Comparison of ENCODE assay signal across 11 mouse cellular contexts in the genomic region with DNA sequence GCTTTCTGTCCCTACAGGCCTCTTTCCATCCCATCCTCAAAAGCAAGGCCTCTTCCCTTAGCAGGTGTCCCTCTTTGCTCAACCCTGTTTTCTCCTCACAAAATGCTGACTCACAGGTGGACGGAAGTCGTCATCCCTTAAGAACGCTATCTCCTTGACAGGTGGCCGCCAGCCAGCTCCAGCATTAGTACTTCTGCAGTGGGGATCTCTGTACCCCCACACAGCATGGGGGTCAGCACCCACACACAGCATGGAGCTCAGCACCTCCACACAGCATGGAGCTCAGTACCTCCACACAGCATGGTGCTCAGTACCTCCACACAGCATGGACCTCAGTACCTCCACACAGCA.
DNase-seq lines count a peak whose midpoint lies in the region; ATAC-seq lines count a peak whose summit lies in the region.
"Had no signal": no experiment of that assay in that cellular context is flagged by ENCODE, and none has a peak within 500 bp of the region (broad histone marks: within the 10 kb centered on the region; RNA-seq: fewer than 3 reads in every experiment).

No protein-coding gene starts in this region.

- no peaks in the 10 kb centered on the region for H3K27me3 ChIP-seq in lung, embryonic 16.5 days (ENCODE audit: control insufficient read depth, insufficient read depth, low read depth, low read length)
- no peaks in the 10 kb centered on the region for H3K27me3 ChIP-seq in forebrain, embryonic 14.5 days (replicated peaks; ENCODE audit: control insufficient read depth, insufficient read depth, low read length)
- H3K27me3 ChIP-seq in limb, embryonic 12.5 days: no peaks in the 10 kb centered on the region
- no peaks in the 10 kb centered on the region for H3K27me3 ChIP-seq in neural tube, embryonic 13.5 days

- no peak overlapping the region for H3K27ac ChIP-seq in lung, embryonic 16.5 days (ENCODE audit: low read length)
- peak overlapping the region; percentile 46 for H3K27ac ChIP-seq in forebrain, embryonic 14.5 days (ENCODE audit: low read depth, low read length)
- peak overlapping the region; percentile 91 for H3K27ac ChIP-seq in limb, embryonic 12.5 days
- peak overlapping the region; percentile 92 for H3K27ac ChIP-seq in neural tube, embryonic 13.5 days (replicated peaks)

- DNase-seq in lung, postnatal 25 days (ENCODE audit: low spot score): no peak
- DNase-seq in forebrain, embryonic 14.5 days (ENCODE audit: low spot score): no peak
- DNase-seq in left cerebral cortex, adult 18-20 months (ENCODE audit: low spot score in 2 of 2): no peak
- no peak for DNase-seq in thymus, postnatal 14 days
- no peak for DNase-seq in right cerebral cortex, postnatal 14 days
- DNase-seq: kidney, postnatal 25 days; right cerebral cortex, adult 18-20 months had no signal

- no peak overlapping the region for H3K4me3 ChIP-seq in lung, embryonic 16.5 days (ENCODE audit: low read length)
- no peak overlapping the region for H3K4me3 ChIP-seq in forebrain, embryonic 14.5 days (ENCODE audit: low read depth, low read length)
- H3K4me3 ChIP-seq in limb, embryonic 12.5 days (replicated peaks): no peak overlapping the region
- H3K4me3 ChIP-seq in neural tube, embryonic 13.5 days: no peak overlapping the region

- peak; percentile 14; the same call in 1 of the 2 replicates for ATAC-seq in lung, embryonic 16.5 days (ENCODE audit: low read depth)
- no peak; the same call in 1 of the 2 replicates for ATAC-seq in forebrain, embryonic 14.5 days
- no peak for ATAC-seq in limb, embryonic 12.5 days (ENCODE audit: insufficient number of reproducible peaks, insufficient read depth, low FRiP score, low TSS enrichment, low read depth)
- no peak; the same call in none of the 2 replicates for ATAC-seq in neural tube, embryonic 13.5 days (ENCODE audit: low read depth)

- H3K9ac ChIP-seq in lung, embryonic 16.5 days (ENCODE audit: low read length): no peak overlapping the region
- no peak overlapping the region for H3K9ac ChIP-seq in forebrain, embryonic 14.5 days (ENCODE audit: low read length)
- H3K9ac ChIP-seq in limb, embryonic 12.5 days (replicated peaks): no peak overlapping the region
- 0 out of 2 replicates have a peak overlapping the region, but pooled peaks have one; percentile 45 for H3K9ac ChIP-seq in neural tube, embryonic 13.5 days

- WGBS in lung, embryonic 16.5 days: 39% methylated on average over 4 of the region's 4 CpGs
- WGBS in forebrain, embryonic 14.5 days: 60% methylated on average over 4 of the region's 4 CpGs
- WGBS in limb, embryonic 12.5 days: 64% methylated on average over 4 of the region's 4 CpGs
- 54% methylated on average over 4 of the region's 4 CpGs for WGBS in neural tube, embryonic 13.5 days

- H3K4me1 ChIP-seq in lung, embryonic 16.5 days (replicated peaks; ENCODE audit: control insufficient read depth, insufficient read depth, low read length): peaks cover 20% of the 10 kb centered on the region
- H3K4me1 ChIP-seq in forebrain, embryonic 14.5 days (ENCODE audit: control insufficient read depth, insufficient read depth, low read length): peaks cover 14% of the 10 kb centered on the region
- H3K4me1 ChIP-seq in limb, embryonic 12.5 days (replicated peaks): peaks cover 35% of the 10 kb centered on the region
- H3K4me1 ChIP-seq in neural tube, embryonic 13.5 days (replicated peaks): peaks cover 25% of the 10 kb centered on the region

- no peaks in the 10 kb centered on the region for H3K9me3 ChIP-seq in lung, embryonic 16.5 days (ENCODE audit: control insufficient read depth, low read length)
- H3K9me3 ChIP-seq in forebrain, embryonic 14.5 days (replicated peaks; ENCODE audit: control insufficient read depth, low read length): no peaks in the 10 kb centered on the region
- H3K9me3 ChIP-seq in limb, embryonic 12.5 days: no peaks in the 10 kb centered on the region
- no peaks in the 10 kb centered on the region for H3K9me3 ChIP-seq in neural tube, embryonic 13.5 days
- H3K9me3 ChIP-seq: G1E had no signal

- no peak overlapping the region for H3K4me2 ChIP-seq in lung, embryonic 16.5 days (ENCODE audit: low read depth, low read length)
- H3K4me2 ChIP-seq in forebrain, embryonic 14.5 days (ENCODE audit: low read length): no peak overlapping the region
- H3K4me2 ChIP-seq in limb, embryonic 12.5 days: peak overlapping the region; percentile 46
- H3K4me2 ChIP-seq in neural tube, embryonic 13.5 days: 0 out of 2 replicates have a peak overlapping the region, but pooled peaks have one; percentile 22

- H3K36me3 ChIP-seq in lung, embryonic 16.5 days (ENCODE audit: control insufficient read depth, insufficient read depth, low read length): no peaks in the 10 kb centered on the region
- no peaks in the 10 kb centered on the region for H3K36me3 ChIP-seq in forebrain, embryonic 14.5 days (ENCODE audit: control insufficient read depth, insufficient read depth, low read length)
- H3K36me3 ChIP-seq in limb, embryonic 12.5 days: no peaks in the 10 kb centered on the region
- H3K36me3 ChIP-seq in neural tube, embryonic 13.5 days: no peaks in the 10 kb centered on the region
- H3K36me3 ChIP-seq: G1E had no signal

Comparison
In these comparisons a context has a peak if more than half of its experiments do, and no peak if none do; other contexts are left out.
1. H3K4me2 ChIP-seq: peak in limb, embryonic 12.5 days (single experiment) and neural tube, embryonic 13.5 days (single experiment); none in lung, embryonic 16.5 days (single experiment) and forebrain, embryonic 14.5 days (single experiment).